Mouse (Mus musculus) embryo, embryonic 10.5 days (tissue): ENCODE data around the gene Iqgap2.
A peak's percentile ranks its signal among the peaks of the same experiment; 100 is the strongest.

Experiments used
- DNase-seq: peaks from one replicate; pipeline ENCODE4 v3.0.0-alpha.2; 2015; ENCODE audit warnings: low spot score

Gene Iqgap2

DNA sequence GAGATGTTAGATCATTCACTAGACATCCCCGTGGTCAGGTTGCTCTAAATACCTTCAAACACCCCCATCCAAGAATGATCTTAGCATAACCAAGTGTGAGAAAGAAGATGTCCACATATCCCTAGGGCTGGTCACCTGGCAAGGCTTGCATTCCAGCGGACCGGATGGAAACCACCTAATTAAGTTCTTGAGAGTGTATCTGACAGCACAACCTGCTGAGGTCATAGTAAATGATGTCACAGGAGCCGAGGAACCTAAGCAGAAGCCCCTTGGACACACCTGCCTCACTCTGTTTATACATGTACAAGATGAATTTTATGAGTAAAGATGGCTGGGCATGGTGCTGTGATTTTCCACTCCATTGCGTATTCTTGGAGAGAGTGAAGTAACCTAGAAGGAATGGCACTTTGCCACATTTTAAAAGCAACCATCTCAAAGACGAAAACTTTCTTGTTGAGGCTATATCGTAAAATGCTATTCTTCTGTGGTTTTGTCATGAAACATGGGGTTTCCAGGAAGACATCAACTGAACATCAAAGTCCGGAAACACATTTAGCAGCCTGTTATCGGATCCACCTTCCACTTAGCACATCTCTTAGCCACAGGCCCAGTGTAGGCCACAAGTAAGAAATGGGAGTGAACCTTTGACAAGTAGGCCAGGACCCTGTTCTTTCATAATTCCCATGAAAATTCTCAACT, 179.0 kb downstream of the Iqgap2 start:
- DNase-seq: no peak

DNA sequence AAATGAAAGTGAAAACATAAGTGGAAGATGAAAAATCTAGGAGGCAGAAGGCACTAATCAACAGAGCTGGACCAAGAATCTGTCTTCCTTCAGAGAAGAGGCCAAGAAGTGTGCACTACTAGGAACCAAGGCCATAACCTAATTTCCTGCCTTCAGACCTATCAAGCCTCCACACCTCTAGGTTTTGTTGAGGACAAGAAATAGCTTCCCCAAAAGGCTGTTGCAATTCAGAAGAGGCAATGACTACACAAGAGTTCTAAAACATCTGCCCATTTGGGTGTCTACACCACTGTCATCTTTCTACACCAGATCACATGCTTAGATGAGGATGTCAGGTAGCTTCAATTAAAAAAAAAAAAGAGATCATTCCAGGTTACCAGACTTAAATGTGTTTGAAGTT, 179.7 kb downstream of the Iqgap2 start:
- no peak for DNase-seq

DNA sequence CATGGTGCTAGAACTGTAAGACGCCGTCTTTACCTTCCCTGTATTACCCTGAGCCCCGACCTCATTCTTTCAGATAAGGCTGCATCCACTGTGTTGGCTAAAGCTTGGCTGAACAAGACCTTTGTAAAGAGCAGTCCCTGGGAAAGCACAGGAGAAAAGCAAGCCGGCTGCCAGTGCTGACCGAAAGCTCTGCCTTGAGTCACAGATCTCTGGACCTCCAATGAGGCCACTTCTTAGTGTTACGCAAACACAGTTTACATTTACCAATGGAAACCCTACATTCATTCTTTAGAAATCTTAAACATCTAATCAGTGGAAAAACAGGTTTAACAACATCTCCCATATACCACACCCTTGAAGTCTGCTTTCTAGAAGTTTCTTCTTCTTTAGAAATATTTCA, 186.1 kb downstream of the Iqgap2 start:
- no peak for DNase-seq

DNA sequence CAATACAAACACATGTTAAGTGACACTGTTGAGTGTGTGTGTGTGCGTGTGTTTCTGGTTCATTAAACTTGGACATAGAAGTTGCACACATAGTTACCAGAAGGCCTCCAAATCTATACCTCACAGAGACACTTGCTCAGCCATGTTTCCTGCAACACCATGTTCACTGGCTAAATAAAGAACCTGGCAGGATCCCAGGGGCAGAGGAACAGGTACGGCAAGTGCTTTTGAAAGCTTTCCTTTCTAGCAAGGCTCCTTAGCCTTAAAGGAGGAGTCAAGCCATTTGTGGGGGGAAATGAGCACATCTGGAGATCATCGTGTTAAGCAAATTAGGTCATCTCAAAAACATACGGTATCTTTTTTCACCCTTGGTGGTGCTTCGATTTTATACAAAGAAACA, 188.3 kb downstream of the Iqgap2 start:
- no peak for DNase-seq

DNA sequence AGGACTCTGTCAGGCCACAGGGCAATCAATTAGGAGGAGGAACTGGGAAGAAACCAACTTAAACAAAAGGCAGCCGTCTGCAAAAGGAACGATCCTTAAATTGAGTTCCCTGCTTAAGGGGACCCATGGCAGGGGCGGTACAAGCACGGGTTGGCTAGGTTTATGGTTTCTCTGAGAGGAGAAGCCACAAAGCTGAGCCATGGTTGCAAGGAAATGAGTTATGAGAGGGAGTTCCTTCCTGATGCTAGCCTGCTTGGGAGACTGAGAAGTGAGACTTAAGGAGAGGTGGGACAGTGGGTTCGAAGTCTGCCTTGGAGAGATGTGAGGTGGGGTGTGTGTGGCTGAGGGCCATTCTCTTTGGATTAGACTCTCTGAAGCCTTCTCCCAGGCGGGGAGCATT, 193.8 kb downstream of the Iqgap2 start:
- no peak for DNase-seq

DNA sequence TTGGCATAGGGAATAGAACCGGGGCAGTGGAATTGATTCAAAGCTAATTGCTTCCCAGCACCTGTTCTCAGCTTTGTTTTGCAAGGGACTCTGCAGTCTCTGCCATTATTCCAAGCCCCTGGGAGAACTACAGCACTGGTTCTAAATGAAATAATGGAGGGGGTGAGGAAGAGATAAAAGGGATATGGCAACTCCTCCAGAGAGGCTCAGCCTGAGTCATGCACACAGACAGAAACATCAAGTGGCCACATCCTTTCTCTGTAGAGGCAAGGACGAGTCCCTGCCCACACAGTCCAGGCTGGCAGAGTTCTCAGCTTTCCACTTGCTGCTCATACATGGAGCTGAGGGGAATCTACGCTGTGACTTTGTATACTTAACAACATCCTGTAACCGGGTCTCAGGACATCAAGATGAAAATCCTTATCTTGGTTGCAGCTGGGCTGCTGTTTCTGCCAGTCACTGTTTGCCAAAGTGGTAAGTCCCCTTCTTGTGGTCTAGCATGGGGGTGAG, 195.0 kb downstream of the Iqgap2 start, which contains the start of gene F2rl2:
Gene F2rl2, plus strand, starts transcription at position 200 of the 510 bp plus-strand sequence.
- DNase-seq: no peak

DNA sequence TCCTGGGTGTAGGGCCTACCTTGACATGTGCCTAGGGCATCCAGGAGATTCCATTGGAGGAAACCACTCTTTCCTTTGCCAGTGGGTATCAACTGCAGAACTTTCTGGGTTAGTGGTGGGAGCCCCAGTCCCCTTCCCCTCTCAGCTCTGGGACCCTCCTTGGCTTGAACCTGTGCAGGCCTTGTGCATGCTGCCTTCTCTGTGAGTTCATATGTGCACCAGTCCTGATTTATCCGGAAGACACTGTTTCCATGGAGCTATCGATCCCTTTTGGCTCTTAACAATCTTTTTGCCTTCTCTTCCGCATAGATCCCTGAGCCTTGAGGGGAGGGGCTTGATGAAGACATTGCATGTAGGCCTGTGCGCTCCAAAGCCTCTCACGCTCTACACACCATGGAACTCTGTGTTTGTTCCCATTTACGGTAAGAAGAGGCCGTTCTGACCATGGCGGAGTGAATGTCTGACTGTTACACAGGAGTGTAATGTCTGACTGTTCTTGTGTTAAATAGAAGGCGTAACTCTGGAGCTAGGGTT, 195.5 kb downstream of the Iqgap2 start:
- DNase-seq: no peak

DNA sequence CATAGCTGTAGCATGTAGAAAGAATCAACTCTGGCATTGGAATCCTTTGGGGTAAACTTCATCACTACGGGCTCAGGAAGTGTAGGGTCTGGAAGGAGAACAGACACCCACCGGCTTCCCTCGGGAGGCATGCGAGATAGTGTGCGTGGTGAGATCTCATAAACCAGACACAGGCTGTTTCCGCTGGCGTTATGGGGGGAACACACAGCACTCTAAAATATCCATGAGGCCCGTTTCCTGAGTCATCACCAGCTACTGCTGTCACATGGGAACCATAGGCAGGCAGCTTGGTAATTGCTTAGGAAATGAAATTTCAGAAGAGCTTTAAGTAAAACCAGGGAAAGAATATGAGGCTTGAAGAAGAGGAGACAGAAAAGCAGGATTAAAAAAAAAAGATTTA, 199.5 kb downstream of the Iqgap2 start:
- no peak for DNase-seq

DNA sequence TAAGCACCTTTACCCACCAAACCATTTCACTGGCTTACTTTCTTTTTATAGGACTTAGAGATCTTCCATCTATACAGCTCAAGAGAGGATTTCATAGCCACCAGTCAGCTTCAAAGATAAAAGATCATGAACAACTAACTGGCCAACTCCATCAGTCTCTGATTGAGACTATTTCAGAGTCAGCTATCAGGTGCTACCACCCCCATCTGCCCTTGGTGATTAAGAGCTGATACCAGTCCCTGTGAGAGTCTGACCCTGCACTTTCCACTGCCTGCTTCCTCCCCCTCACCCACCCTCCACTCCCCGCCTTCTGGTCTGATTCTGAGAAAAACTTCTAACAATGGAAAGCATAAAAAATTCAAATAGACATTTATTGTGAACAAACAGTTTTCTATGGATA, 203.1 kb downstream of the Iqgap2 start:
- no peak for DNase-seq

DNA sequence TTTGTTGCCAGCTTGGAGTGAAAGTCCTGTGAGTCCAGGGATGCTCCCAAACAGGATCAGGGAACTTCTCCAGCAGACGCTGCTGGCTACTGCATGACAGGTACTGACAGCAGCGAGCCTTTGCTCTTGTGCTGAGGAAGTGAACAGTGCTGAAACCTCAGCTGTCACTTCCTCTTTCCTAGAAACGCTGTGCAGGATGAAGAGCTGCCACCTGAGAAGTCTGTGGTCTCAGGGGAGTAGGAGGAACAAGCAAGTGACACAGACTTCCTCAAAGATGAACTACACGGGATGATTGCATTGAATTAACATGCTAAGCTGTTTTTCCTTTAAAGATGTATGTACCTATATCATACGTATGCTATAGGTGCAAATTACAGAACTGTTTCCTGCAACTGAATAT, 206.0 kb downstream of the Iqgap2 start:
- DNase-seq: no peak

DNA sequence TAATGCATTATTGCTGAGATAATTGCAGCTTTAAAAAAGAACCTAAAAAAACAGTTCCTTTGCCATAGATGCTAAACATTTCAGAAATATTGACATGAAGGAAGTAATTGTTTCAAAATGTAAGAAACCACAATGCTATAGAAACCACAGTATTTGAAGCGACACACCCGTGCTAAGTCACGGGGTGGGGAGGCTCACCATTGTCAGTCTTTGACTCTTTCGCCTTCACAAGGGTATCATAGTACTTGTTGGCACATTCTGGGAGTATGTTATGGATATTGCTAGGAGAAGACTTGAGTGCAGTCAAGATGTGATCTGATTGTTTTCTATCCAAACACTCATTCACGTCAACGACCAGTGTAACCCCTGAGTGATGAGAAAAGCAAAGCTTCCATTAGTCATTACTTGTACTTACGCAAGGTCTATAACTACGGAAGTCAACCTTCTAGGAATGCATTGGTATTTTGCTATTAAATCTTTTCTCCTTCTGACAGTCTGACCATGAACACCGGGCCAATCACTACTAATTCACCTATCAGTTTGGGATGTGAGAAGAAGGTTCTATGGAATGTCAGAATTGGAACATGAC, 207.0 kb downstream of the Iqgap2 start:
- DNase-seq: no peak

DNA sequence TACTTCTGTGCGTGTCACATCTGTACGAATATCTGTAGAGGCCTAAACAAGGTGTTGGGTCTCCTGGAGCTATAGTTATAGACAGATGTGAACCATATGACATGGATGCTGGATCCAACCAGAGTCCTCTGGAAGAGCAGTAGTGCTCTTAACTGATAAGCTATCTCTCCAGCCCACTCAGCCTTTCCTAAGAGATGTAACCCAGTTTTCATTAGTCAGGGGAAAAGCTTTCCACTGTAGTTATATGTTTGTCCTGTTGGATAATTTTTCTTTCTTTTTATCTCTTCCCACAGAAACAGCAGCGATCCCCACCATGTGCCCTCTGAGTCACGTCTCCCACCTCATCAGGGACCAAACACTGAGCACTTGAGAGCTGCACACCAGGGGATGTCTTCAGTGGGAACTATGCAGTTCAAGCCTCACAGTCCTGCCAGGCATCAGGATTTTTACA, 212.2 kb downstream of the Iqgap2 start:
- no peak for DNase-seq

DNA sequence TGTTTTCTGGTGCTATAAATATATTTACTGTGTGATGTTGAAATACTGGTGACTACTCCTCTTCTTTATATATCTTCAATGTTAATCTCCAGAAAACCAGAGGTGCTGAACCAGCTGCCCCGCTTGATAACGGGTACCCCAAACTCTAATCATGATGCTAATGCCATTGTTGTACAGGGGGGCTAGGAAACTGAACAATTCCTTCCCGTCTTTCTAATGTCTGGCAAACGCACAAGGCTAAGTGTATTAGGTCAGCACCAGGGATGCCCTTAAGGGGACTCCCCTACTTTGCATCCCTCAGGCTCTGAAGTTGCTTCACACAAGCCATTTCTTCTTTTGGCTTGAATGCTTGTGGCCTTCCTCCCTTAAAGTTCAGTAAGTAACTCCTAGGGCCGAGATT, 212.6 kb downstream of the Iqgap2 start:
- DNase-seq: no peak

DNA sequence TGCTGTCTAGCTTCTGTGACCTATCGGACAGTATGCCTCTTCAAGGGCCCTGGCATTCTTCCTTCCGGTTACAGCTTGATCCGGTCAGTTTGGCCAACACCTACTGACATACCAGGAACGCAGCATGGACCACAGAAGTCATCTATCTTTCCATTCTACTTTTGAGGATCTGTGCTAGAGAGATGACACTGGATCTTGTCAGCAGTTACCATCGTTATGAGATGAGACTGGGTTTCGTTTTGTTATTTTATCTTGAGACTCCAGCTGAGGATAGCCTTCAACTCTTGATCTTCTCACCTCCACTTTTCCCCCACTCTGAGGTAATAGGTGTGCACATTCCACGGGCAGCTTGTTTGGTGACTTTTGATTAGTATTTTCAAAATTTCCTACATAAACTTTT, 219.3 kb downstream of the Iqgap2 start:
- DNase-seq: no peak

DNA sequence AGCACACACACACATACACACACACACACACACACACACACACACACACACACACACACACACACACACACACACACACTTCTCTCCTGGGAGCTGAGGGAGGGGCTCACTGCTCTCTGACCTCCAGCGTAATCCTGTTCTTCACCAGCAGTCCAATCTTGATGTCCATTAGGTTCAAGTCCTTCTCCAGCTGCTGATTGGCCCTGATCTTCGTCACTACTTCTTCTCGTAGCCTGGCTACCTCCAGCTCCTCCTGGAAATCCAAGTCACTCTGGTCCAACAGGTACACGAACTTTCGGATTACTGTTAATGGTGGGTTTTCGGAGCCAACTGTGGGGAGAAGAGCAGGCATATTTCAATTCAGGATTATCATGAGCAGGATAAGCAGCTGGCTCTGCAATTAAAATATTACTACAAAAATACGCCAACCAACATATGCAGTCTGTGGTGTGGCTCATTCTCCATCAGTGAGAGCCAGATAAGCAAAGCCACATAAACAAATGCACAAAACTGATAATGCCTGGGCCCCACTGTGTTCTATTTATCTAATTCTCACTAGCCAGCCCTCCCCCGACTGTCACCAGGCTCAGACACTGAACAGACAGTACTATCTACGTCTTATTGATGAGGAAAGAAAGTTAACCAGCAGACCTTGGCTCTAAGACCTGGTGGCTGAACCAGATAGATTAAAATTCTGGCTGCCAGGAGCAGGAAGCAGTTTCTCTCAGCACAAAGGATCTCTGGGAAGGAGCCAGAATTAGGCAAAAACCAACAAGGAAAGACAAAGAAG, 220.4 kb downstream of the Iqgap2 start:
- DNase-seq: no peak

DNA sequence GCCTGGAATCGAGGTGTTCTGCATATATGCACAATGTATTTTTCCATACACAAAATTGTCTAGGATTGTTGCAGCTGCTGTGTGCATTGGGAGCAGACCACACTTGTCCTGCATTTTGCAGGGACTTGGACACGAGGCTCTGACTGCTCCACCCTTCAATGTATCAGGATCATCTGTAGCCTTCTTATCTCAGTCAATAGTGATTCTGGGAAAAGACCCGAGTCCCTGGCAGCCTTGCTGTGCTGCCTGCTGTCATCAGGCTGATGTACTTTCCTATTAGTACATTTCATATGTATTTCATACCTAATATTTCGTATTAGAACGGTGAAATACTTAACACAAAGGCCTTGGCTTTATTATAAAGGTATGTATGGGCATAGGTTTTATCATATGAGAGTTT, 221.2 kb downstream of the Iqgap2 start:
- no peak for DNase-seq

DNA sequence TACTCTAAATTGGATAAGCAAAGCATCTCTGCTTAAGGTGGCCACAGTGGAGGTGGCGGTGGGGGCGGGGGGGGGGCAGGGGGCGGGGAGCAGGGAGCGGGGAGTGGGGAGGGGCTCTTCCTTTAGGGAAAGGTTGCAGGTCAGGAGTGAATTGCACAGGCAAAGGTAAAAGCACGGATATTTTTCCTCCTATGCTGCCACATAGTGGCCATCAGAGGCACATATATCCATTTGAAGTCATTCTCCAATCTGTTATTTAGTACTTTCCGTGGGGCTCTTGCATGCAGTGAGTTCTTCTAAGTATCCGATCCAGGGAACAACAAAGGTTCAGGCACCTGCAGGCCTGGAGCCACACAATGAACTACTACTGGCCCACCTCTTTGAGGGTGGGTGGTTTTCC, 224.5 kb downstream of the Iqgap2 start:
- peak; percentile 51 for DNase-seq

DNA sequence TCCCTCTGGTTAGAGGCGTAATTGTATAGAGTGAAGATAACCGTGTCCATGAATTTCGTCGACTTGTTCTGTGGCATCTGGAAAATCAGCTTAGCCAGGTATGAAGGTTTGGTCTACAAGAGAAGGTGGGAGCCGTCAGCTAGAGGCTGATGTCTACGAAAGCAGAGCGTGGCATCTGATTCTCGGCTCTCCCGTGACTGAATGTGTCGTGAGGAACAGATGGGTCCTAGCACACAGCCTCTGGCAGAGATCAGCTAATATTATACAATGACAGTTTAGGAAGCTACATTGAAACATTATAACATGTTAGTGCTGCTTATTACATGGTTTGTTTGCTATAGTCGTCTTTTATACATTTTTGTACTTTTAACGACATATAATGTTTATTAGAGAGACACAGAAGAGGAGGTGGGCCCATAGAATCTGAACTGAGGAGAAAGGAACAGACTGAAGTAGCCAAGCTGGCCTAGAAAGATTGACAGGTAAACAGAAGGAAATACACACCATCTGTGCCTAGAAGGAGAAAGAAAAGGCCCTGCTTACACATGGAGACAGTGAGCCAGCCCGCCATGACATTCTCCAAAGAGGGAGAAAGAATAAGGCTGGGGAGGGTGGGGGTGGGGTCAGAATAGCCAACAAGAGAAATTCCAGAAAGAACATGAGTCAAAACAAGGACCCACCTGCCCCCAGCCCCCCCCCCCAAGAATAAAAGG, 225.9 kb downstream of the Iqgap2 start:
- no peak for DNase-seq

DNA sequence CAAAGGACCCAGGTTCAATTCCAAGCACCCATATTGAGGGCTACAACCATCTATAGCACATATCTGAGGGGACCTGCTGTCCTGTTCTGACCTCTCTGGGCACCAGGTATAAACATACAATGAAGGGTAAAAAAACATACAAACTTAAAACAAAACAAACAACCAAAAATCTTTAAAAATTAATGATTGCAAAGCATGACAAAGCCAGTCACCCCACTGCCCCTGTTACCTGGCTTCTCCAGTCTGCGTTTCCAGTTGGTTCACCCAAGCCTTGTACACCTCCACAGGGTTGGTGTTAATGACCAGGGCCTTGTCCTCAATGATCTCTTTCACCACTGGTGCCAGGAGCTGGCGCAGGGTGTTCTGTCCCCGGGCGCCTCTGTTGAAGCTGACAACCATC, 227.9 kb downstream of the Iqgap2 start:
- no peak for DNase-seq

DNA sequence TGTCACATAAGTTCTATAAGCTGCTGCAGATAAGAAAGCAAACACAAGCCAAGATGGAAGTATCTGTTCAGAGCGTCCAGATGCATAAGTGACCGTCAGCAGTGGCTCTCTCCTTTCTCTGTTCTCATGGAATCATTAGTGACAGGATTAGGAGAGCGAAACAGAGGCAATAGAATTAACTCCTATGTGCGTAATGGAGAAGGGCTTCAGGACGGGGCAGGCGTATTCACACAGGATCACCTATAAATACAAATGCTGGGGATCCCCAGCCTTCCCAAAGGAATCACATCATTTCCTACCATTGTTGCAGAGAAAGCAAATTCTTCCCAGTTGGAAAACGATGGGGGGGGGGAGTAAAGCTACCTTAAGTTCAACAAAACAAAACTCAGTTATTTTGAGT, 232.3 kb downstream of the Iqgap2 start:
- no peak for DNase-seq

DNA sequence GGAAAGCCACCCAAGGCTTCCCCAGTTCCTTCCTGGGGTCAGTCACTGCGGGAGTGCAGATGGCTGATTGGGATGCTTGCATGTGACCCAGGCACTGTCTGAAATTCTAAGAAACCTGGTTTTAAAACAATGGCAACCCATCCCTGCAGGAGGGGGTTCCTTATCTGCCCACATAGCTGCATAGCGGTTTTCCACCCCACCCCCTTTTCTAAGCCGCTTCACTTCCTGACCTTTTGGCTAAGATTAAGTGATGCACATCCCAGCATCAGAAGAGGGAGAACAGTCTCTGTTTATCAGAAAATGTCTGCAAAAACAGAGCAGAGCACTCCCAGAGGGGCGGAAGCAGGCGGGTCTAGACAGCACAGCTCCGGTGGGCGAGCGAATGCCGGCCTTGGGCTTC, 234.6 kb downstream of the Iqgap2 start:
- DNase-seq: no peak

DNA sequence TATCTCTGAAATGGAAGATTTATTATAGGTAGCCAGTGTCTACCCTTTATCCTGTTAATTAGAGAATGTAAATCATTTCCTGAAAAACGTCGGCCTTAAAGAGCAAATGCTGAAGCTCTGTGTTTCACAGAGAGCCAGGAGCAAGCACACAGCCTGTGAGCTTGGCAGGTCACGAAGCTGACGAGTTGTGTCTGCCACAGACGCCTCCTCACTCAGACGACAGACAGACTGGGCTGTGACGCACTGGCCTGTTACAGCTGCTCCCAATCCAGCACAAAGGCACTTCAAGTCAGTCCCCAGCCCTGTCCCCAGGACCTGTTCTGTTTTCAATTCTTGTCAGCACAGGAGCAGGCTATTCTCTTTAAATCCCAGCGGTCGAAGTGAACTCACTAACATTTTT, 236.4 kb downstream of the Iqgap2 start:
- DNase-seq: peak; percentile 59
